Mouse (Mus musculus) lung, embryonic 16.5 days (tissue): ENCODE results near the gene Gria1. TPM values are rescaled to one million over a fixed set of nuclear protein-coding genes. Genes with fewer than 3 reads are reported as not detected.

Source experiments
- ATAC-seq: fragments of 200-750 bp; cut with Nextera tagmentation; 2 replicates; pipeline ENCODE4 v1.8.0; 2017; ENCODE audit warnings: low read depth, mild to moderate bottlenecking, moderate library complexity
- H3K27ac ChIP-seq: fragments of 300-500 bp; sonication (generic); 2 replicates; pipeline ENCODE4 v1.5.1; 2014; ENCODE audit warnings: mild to moderate bottlenecking, control low read depth, low read length
- H3K27me3 ChIP-seq: fragments of 300-500 bp; sonication (generic); 2 replicates; pipeline ENCODE4 v1.6.1; 2014; ENCODE audit warnings: low read depth, low read length, mixed read lengths; ENCODE audit not compliant: control insufficient read depth, insufficient read depth
- H3K36me3 ChIP-seq: fragments of 300-500 bp; sonication (generic); 2 replicates; pipeline ENCODE4 v1.6.1; 2014; ENCODE audit warnings: low read length; ENCODE audit not compliant: control insufficient read depth, insufficient read depth
- H3K4me1 ChIP-seq: fragments of 300-500 bp; sonication (generic); replicated peaks from 2 replicates; pipeline ENCODE4 v1.6.1; 2014; ENCODE audit warnings: low read length, mixed read lengths; ENCODE audit not compliant: control insufficient read depth, insufficient read depth
- H3K4me2 ChIP-seq: fragments of 300-500 bp; sonication (generic); 2 replicates; pipeline ENCODE4 v1.6.1; 2014; ENCODE audit warnings: low read depth, low read length, control low read depth
- H3K4me3 ChIP-seq: fragments of 300-500 bp; sonication (generic); 2 replicates; pipeline ENCODE4 v1.5.1; 2014; ENCODE audit warnings: mild to moderate bottlenecking, low read length, control low read depth
- H3K9ac ChIP-seq: fragments of 300-500 bp; sonication (generic); 2 replicates; pipeline ENCODE4 v1.6.1; 2014; ENCODE audit warnings: low read length, control low read depth
- H3K9me3 ChIP-seq: fragments of 300-500 bp; sonication (generic); 2 replicates; pipeline ENCODE4 v1.6.1; 2016; ENCODE audit warnings: low read length; ENCODE audit not compliant: control insufficient read depth
- WGBS: fragments of 180-500 bp; shearing (Covaris S2); extraction: QIAGEN DNeasy Blood & Tissue Kit; methylation state at CpG from one replicate; pipeline ENCODE4 v1.1.7; 2014; 5-methylcytosine and 5-hydroxymethylcytosine counted together
- polyA plus RNA-seq: library from polyadenylated mRNA; unstranded; fragments of >200 nt; fragmentation: Nextera tagmentation; extraction: Ambion mirVana; gene quantifications from 2 replicates; pipeline ENCODE4 v1.2.1, GENCODE M21; 2015

Gene Gria1
- polyA plus RNA-seq, 1 experiment from 2014 or later = 0.89 TPM

GRCm38 (mm10) chr11:57039306-57039705 is 28.1 kb downstream of the Gria1 start:
- no peaks in the 10 kb centered on the region for H3K9me3 ChIP-seq
- no peak for ATAC-seq
- H3K36me3 ChIP-seq = no peaks in the 10 kb centered on the region
- no peak overlapping the region for H3K9ac ChIP-seq
- H3K4me2 ChIP-seq = no peak overlapping the region
- no peak overlapping the region for H3K27ac ChIP-seq
- no peak overlapping the region for H3K4me3 ChIP-seq
- no peaks in the 10 kb centered on the region for H3K4me1 ChIP-seq
- H3K27me3 ChIP-seq = no peaks in the 10 kb centered on the region
- WGBS = 80% methylated on average over 8 of the region's 8 CpGs

- 73% methylated on average over 3 of the region's 3 CpGs for WGBS
Observed at GRCm38 (mm10) chr11:57042057-57042456, 30.9 kb downstream of the Gria1 start.

GRCm38 (mm10) chr11:57044146-57044545 is 33.0 kb downstream of the Gria1 start:
- no peak overlapping the region for H3K4me2 ChIP-seq
- H3K36me3 ChIP-seq = no peaks in the 10 kb centered on the region
- H3K9me3 ChIP-seq = no peaks in the 10 kb centered on the region
- no peak overlapping the region for H3K9ac ChIP-seq
- H3K4me1 ChIP-seq = no peaks in the 10 kb centered on the region
- H3K27ac ChIP-seq = no peak overlapping the region
- WGBS = 63% methylated on average over 5 of the region's 5 CpGs
- H3K4me3 ChIP-seq = no peak overlapping the region
- no peak for ATAC-seq
- H3K27me3 ChIP-seq = no peaks in the 10 kb centered on the region

More at GRCm38 (mm10) chr11:57042057-57042456, 30.9 kb downstream of the Gria1 start:
- Histone ChIP-seq H3K36me3 (no peaks in the 10 kb centered on the region), H3K4me3 (no peak overlapping the region), H3K9ac (no peak overlapping the region), H3K9me3 (no peaks in the 10 kb centered on the region), H3K4me2 (no peak overlapping the region), H3K4me1 (no peaks in the 10 kb centered on the region), H3K27me3 (no peaks in the 10 kb centered on the region), H3K27ac (no peak overlapping the region)
- no peak for ATAC-seq

- Histone ChIP-seq H3K27me3 (no peaks in the 10 kb centered on the region), H3K4me1 (no peaks in the 10 kb centered on the region), H3K9ac (no peak overlapping the region), H3K4me3 (no peak overlapping the region), H3K36me3 (no peaks in the 10 kb centered on the region), H3K27ac (no peak overlapping the region), H3K9me3 (no peaks in the 10 kb centered on the region), H3K4me2 (no peak overlapping the region)
- ATAC-seq = no peak; the same call in 1 of the 2 replicates
- 55% methylated on average over 6 of the region's 6 CpGs for WGBS
Observed at GRCm38 (mm10) chr11:57051666-57052562, 40.7 kb downstream of the Gria1 start.

GRCm38 (mm10) chr11:57062441-57062840 is 51.3 kb downstream of the Gria1 start:
- Histone ChIP-seq H3K9ac (no peak overlapping the region), H3K9me3 (no peaks in the 10 kb centered on the region), H3K4me2 (no peak overlapping the region), H3K36me3 (no peaks in the 10 kb centered on the region), H3K27me3 (no peaks in the 10 kb centered on the region), H3K4me3 (no peak overlapping the region), H3K27ac (no peak overlapping the region), H3K4me1 (no peaks in the 10 kb centered on the region)
- ATAC-seq = no peak
- 70% methylated on average over 3 of the region's 3 CpGs for WGBS

GRCm38 (mm10) chr11:57070196-57070901 is 59.2 kb downstream of the Gria1 start:
- no peak overlapping the region for H3K9ac ChIP-seq
- 82% methylated on average over 8 of the region's 8 CpGs for WGBS
- H3K4me3 ChIP-seq = no peak overlapping the region
- no peaks in the 10 kb centered on the region for H3K36me3 ChIP-seq
- no peaks in the 10 kb centered on the region for H3K27me3 ChIP-seq
- H3K4me2 ChIP-seq = no peak overlapping the region
- H3K27ac ChIP-seq = no peak overlapping the region
- no peaks in the 10 kb centered on the region for H3K4me1 ChIP-seq
- ATAC-seq = no peak
- no peaks in the 10 kb centered on the region for H3K9me3 ChIP-seq

GRCm38 (mm10) chr11:57072171-57072570 is 61.0 kb downstream of the Gria1 start:
- Histone ChIP-seq H3K4me2 (no peak overlapping the region), H3K9me3 (no peaks in the 10 kb centered on the region), H3K4me3 (no peak overlapping the region), H3K27me3 (no peaks in the 10 kb centered on the region), H3K4me1 (no peaks in the 10 kb centered on the region), H3K27ac (no peak overlapping the region), H3K36me3 (no peaks in the 10 kb centered on the region), H3K9ac (no peak overlapping the region)
- 61% methylated on average over 6 of the region's 6 CpGs for WGBS
- no peak for ATAC-seq

GRCm38 (mm10) chr11:57079423-57079822 is 68.2 kb downstream of the Gria1 start:
- H3K4me2 ChIP-seq = no peak overlapping the region
- H3K27me3 ChIP-seq = no peaks in the 10 kb centered on the region
- H3K4me1 ChIP-seq = no peaks in the 10 kb centered on the region
- ATAC-seq = no peak
- no peak overlapping the region for H3K27ac ChIP-seq
- 63% methylated on average over 3 of the region's 3 CpGs for WGBS
- no peak overlapping the region for H3K9ac ChIP-seq
- no peak overlapping the region for H3K4me3 ChIP-seq
- no peaks in the 10 kb centered on the region for H3K36me3 ChIP-seq
- H3K9me3 ChIP-seq = no peaks in the 10 kb centered on the region

- no peak overlapping the region for H3K9ac ChIP-seq
- no peak overlapping the region for H3K4me2 ChIP-seq
- ATAC-seq = no peak
- H3K4me3 ChIP-seq = no peak overlapping the region
- H3K27me3 ChIP-seq = no peaks in the 10 kb centered on the region
- no peaks in the 10 kb centered on the region for H3K4me1 ChIP-seq
- 80% methylated on average over 5 of the region's 5 CpGs for WGBS
- H3K9me3 ChIP-seq = no peaks in the 10 kb centered on the region
- H3K36me3 ChIP-seq = no peaks in the 10 kb centered on the region
- H3K27ac ChIP-seq = no peak overlapping the region
Observed at GRCm38 (mm10) chr11:57089527-57089926, 78.3 kb downstream of the Gria1 start.
